Mouse (Mus musculus): Measurements from ENCODE around the gene Ttc16.

GRCm38 (mm10) chr2:32823153-32823552, 47.7 kb upstream of the Ttc16 start:
- TF ChIP-seq POLR2A (IDR thresholded peaks at IDR 0.05; ENCODE audit: control insufficient read depth, low read depth, low read length) (no peak), CTCF (IDR thresholded peaks at IDR 0.05; ENCODE audit: control insufficient read depth, insufficient read depth, insufficient replicate concordance, low read depth, low read length) (no peak)

Data from testis, adult 2 months (tissue).